Mouse (Mus musculus) hindbrain, embryonic 11.5 days (tissue): ENCODE results near the gene Abtb2. TPM values are rescaled to one million over a fixed set of nuclear protein-coding genes. Genes with fewer than 3 reads are reported as not detected.

ENCODE experiments used
- ATAC-seq: fragments of 200-750 bp; cut with Nextera tagmentation; 2 replicates; pipeline ENCODE4 v1.8.0; 2017; ENCODE audit warnings: mild to moderate bottlenecking, moderate TSS enrichment, moderate library complexity; ENCODE audit not compliant: low FRiP score
- DNase-seq: peaks from one replicate; pipeline ENCODE4 v3.0.0-alpha.2; 2015; ENCODE audit warnings: low spot score
- H3K27ac ChIP-seq: fragments of 300-500 bp; sonication (generic); 2 replicates; pipeline ENCODE4 v1.5.1; 2014; ENCODE audit warnings: mild to moderate bottlenecking, low read depth, low read length
- H3K27me3 ChIP-seq: fragments of 300-500 bp; sonication (generic); 2 replicates; pipeline ENCODE4 v1.6.1; 2014; ENCODE audit warnings: mild to moderate bottlenecking, low read length, moderate library complexity, mixed read lengths; ENCODE audit not compliant: control insufficient read depth, insufficient read depth
- H3K36me3 ChIP-seq: fragments of 300-500 bp; sonication (generic); 2 replicates; pipeline ENCODE4 v1.6.1; 2014; ENCODE audit warnings: mild to moderate bottlenecking, low read length, moderate library complexity, mixed read lengths; ENCODE audit not compliant: control insufficient read depth, insufficient read depth
- H3K4me1 ChIP-seq: fragments of 300-500 bp; sonication (generic); replicated peaks from 2 replicates; pipeline ENCODE4 v1.6.1; 2014; ENCODE audit warnings: low read length, mixed read lengths; ENCODE audit not compliant: control insufficient read depth, insufficient read depth
- H3K4me2 ChIP-seq: fragments of 300-500 bp; sonication (generic); replicated peaks from 2 replicates; pipeline ENCODE4 v1.6.1; 2014; ENCODE audit warnings: mild to moderate bottlenecking, low read depth, low read length
- H3K4me3 ChIP-seq: fragments of 300-500 bp; sonication (generic); 2 replicates; pipeline ENCODE4 v1.5.1; 2014; ENCODE audit warnings: low read depth, low read length
- H3K9ac ChIP-seq: fragments of 300-500 bp; sonication (generic); 2 replicates; pipeline ENCODE4 v1.6.1; 2014; ENCODE audit warnings: low read depth, low read length
- H3K9me3 ChIP-seq: fragments of 300-500 bp; sonication (generic); 2 replicates; pipeline ENCODE4 v1.6.1; 2016; ENCODE audit warnings: low read length; ENCODE audit not compliant: control insufficient read depth
- WGBS: fragments of 180-500 bp; shearing (Covaris S2); extraction: QIAGEN DNeasy Blood & Tissue Kit; methylation state at CpG from one replicate; pipeline ENCODE4 v1.1.7; 2014; 5-methylcytosine and 5-hydroxymethylcytosine counted together
- polyA plus RNA-seq: library from polyadenylated mRNA; unstranded; fragments of >200 nt; fragmentation: Nextera tagmentation; extraction: Ambion mirVana; gene quantifications from 2 replicates; pipeline ENCODE4 v1.2.1, GENCODE M21; 2014

The Abtb2 gene
- polyA plus RNA-seq, 1 experiment from 2014 or later = 14.6 TPM

DNA sequence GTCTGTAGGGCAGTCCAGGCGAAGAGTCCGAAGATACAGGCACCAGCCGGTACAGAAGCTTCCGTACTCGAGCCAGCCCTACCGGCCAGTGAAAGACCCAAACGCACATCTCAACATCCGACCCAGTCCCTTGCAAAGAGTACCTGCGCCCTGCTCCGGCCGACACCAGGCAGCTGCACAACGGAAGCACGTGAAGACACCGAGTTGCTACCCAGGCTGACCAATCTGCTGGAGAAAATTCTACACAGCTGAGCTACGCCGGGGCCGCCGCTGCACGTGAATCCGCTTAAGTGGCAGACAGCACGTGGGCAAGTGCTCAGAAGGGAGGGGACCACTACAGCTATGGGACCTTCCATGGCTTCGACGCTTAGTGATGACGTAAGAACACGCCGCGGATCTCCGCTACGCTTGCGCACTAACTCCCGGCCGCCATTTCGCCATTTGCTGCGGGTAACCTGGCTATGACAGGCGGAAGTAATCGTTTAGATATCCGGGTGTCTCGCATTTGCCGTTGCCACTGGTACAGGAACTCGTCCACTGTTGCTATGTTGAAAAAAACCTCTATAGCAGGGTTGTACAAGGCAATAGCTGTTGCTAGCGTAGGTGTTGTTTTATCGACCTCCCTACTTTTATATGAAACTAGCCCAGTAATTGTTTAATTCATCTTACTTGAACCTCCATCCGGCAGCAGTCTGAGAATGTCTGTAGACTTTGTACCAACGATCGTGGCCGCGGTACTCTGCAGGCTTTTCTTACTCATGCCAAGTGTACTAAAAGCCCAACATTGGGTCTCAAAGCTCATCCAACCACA, 195.0 kb downstream of the Abtb2 start, which contains the start of gene Nat10:
TSS of gene Nat10 (minus strand) at position 365 of the 811 bp plus-strand sequence.
- Histone ChIP-seq H3K27ac (peak within 1 kb of the TSS; percentile 51), H3K4me1 (no peaks in the 10 kb centered on the region), H3K27me3 (no peaks in the 10 kb centered on the region), H3K4me2 (peak within 1 kb of the TSS; percentile 85), H3K9ac (peak within 1 kb of the TSS; percentile 57), H3K9me3 (no peaks in the 10 kb centered on the region), H3K36me3 (no peaks in the 10 kb centered on the region), H3K4me3 (peak within 1 kb of the TSS; percentile 62)
- under 1% methylated on average over 47 of the region's 47 CpGs for WGBS
- ATAC-seq = peak; percentile 97
- DNase-seq = peak; percentile 99

DNA sequence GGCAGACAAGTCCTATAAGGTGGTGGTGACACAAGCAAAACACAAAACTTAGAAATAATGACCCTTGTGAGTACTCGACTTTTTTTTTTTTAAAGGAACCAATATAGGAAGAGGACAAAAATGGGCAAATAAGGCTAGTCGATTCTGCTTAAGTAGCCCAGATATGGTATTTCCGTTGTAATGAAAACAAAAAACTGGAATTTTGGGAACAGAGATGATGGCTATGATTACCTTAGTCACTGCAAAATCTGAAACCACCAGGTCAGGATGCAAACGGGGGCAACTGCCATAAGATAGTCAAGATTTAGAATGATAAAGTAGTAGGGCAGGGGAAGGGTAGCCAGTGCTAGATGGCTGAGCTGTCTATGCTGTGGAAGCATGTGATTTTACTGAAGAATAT, 195.9 kb downstream of the Abtb2 start:
- Histone ChIP-seq H3K36me3 (peaks cover 4% of the 10 kb centered on the region; the same call in 1 of the 2 replicates), H3K4me2 (peak overlapping the region; percentile 85; the same call in 1 of the 2 replicates), H3K27ac (no peak overlapping the region), H3K9me3 (no peaks in the 10 kb centered on the region), H3K4me1 (no peaks in the 10 kb centered on the region), H3K9ac (no peak overlapping the region), H3K4me3 (peak overlapping the region; percentile 62; the same call in 1 of the 2 replicates), H3K27me3 (no peaks in the 10 kb centered on the region)
- no peak for ATAC-seq
- DNase-seq = no peak
- WGBS = 44% methylated on average over 4 of the region's 4 CpGs

DNA sequence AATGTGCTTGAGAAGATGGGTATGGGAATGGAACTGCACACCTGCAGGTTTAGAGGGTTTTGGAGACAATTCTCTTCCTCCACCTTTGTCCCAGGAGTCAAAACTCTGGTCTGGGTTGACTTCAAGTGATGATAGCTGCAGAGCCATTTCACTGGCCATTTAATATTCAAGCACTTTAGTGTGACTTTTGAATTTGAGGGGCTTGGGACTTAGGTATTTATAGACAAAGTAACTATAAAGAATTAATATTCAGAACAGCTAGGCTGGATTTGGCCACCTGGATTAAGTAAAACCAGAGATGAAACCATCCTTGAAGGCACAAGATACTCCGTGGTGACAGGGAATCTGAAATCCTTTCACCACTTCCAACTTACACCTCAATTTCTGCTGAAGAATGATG, 196.4 kb downstream of the Abtb2 start:
- no peak overlapping the region for H3K9ac ChIP-seq
- ATAC-seq = no peak
- H3K4me2 ChIP-seq = no peak overlapping the region
- no peak overlapping the region for H3K4me3 ChIP-seq
- H3K4me1 ChIP-seq = no peaks in the 10 kb centered on the region
- no peaks in the 10 kb centered on the region for H3K9me3 ChIP-seq
- no peak overlapping the region for H3K27ac ChIP-seq
- H3K27me3 ChIP-seq = no peaks in the 10 kb centered on the region
- H3K36me3 ChIP-seq = peaks cover 4% of the 10 kb centered on the region; the same call in 1 of the 2 replicates
- DNase-seq = no peak
- 53% methylated on average over 1 of the region's 1 CpGs for WGBS

Other genes with a start within 250 kb of the Abtb2 start
- not detected in 2 replicates for gene Elf5, start 154.6 kb upstream of the Abtb2 start, polyA plus RNA-seq
- 139 and 140 TPM in 2 replicates for gene Cat, start 81.2 kb upstream of the Abtb2 start, polyA plus RNA-seq
- 21.5 and 22.7 TPM in 2 replicates for gene Nat10, start 195.0 kb downstream of the Abtb2 start, polyA plus RNA-seq
- gene Caprin1, start 231.3 kb downstream of the Abtb2 start, polyA plus RNA-seq = 610 and 653 TPM in 2 replicates